Mouse (Mus musculus) layer of hippocampus, postnatal 25 days (tissue): ENCODE measurements around the gene Hipk2. TPM values are rescaled to one million over a fixed set of nuclear protein-coding genes. Genes with fewer than 3 reads are reported as not detected.

Experiments
- DNase-seq, 2 experiments: peaks; one replicate each; pipeline ENCODE4 v3.0.0; 2022; ENCODE audit warnings: mixed read lengths in 2 of 2, low spot score in 1 of 2; ENCODE audit errors: extremely low spot score in 1 of 2
- total RNA-seq, 2 experiments: library from RNA; stranded (reverse); gene quantifications; 2 replicates each; pipeline ENCODE4 v1.2.3; 2021

Hipk2 gene
- total RNA-seq, 2 experiments from 2014 or later, result 50.2 to 66.2 TPM

DNA sequence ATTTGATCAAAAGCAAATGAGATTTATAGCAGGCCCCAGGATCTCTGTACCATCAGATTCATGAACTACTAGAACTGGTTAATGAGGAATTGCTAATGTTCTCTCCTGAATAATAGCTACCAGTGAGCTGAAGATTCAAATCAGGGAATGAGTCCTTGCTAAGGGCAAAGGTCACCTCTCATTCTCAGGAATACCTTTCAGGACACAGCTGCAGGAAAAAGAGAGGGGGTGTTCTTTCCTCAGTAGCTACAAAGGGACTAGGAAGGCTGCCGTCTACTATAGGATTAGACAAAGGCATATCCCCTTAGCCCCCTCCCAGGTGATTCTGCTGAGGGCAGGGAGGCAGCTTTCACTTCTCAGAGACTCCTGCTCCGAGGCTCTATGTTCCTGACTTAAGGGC, 5.9 kb downstream of the Hipk2 start:
- no peak for DNase-seq

DNA sequence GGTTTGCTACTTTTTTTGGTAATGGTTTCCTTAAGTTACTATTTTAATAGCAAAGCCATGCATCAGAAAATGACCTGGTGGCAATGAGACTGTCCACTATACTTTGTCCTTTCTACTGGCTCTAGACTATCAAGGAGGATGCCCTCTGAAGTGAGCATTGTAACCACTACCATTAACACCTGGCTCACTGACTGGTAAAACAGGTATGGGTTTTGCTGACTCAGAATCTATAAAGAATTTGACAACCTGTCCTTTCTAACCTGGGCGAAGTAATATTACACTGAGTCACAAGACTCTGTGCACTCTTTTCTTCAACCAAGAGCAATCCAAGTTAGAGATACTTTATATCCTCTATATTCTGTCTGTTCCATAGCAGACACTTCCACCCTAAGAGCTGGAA, 7.0 kb downstream of the Hipk2 start:
- no peak for DNase-seq

DNA sequence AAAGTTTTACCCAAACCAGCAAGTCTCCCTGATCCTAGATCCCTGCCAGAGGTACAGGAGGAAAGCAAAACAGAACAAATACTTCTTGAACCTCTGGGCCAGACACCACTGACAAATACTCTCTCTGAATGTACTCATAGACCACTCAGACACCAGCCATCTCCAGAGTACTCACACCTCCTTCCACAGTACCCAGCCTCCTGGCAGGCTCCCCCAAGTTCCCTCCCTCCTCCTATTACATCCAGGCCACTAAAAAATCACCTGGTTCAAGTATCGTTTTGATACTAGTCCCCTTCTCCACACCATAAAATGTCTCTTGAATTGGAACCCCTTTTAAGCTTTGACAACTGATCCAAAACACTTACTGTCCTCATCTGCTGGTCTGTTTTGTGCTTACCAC, 8.7 kb downstream of the Hipk2 start:
- no peak for DNase-seq

DNA sequence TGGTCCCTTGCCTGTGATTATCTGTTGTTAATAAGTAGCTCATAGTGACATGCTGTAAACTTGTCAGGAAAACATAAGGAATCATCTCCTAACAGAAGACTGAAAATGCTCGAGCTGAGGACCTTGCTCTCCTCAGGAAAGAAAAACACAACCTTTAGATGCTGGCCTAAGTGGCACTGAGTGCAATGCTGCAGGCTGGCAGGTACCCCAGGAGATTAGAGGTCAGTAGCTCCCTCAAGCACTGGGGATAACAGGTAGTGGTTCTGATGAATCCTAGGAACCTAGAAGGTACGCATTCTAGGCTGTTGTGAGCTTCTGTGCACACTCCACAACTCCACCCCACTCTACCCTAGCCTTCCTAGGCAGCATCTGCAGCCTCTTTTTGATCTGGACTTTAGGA, 9.2 kb downstream of the Hipk2 start:
- DNase-seq, result no peak

DNA sequence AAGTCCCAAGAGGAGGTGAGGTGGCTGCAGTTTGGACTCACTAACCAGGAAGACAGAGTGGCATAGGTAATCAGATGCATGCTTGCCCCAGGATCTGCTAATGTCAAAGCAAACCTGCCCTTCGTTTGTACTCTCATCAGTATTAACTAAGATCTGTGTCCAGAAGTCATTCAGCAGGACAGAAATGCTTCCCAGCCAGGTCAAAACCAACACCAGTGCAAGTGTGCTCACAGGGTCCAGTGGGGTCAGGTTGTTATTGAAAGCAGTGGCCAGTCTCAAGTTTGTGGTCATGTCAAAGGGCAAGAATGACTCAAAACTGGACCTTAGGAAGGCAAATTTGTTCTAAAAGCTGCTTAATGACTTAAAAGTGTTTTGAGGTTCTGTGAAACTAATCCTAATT, 9.6 kb downstream of the Hipk2 start:
- DNase-seq, result no peak

DNA sequence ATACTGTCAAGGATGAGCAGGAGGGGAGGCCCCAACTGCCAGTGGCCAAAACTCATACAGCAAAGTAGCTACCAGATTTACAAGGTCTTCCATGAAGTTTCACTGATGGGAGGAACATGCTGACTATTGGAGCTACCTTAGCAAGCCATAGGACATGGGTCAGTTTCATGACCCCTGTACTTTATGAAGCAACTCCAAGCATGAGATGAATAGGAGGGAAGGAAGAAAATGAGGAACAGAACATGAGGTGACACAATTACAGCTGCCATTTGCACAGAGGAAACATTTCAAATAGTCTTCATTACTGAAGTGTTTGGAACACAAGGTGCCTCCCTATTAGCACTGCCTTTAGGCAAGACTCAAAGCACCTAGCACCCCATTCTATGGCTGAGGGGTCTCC, 10.2 kb downstream of the Hipk2 start:
- DNase-seq, result no peak

DNA sequence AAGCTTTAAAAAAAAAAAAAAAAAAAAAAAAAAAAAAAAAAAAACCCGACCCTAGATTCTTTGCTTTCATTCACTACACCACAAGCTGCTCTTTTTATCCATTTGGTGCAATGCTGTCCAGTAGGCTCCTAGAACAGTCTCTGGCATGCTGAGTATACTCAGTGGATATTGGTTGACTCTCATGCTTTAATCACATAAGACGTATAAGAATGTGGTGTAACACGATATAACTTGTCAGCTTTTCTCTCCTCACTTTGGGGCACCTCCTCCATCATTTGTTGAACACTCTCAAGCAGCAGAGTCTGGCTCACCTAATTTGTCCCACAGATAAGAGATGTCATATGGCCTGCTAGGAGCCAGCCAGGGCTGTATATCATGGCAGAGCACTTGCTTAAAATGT, 12.4 kb downstream of the Hipk2 start:
- no peak for DNase-seq

DNA sequence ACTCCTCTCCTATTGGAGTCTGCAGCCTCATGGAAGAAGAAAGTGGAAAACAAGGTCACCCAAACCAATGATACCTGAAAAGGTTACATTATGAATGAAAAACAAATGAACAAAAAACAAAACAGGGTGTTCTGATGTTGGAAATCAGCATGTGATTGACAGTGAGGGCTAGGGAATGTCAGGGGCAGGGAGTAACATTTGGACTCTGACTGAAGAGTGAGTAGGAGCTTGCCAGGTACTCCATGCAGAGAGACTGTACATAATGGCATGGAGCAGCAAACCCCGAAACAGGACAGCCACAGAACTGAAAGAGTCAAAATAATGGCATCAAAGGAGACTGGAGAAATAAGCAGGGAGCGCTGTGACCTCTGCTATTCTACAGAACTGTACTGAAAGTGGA, 15.7 kb downstream of the Hipk2 start:
- no peak for DNase-seq

DNA sequence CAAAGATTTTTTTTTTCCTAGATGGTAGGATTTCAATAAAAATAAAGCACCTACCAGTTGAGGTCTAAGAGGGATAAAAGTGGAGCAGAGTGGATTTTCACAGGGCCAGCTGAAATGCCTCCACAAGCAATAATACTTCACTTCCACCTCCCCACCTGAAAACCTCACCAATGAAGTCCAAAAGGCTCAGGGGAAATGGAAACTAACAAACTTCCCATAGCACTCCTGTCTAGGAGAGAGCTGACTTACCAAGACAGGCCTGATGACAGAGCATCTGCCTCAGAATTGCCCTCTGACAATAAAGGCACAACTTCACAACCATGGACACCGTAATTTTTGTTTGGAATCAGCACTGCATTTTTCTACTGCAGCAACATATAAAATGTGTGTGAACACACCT, 16.1 kb downstream of the Hipk2 start:
- no peak for DNase-seq

DNA sequence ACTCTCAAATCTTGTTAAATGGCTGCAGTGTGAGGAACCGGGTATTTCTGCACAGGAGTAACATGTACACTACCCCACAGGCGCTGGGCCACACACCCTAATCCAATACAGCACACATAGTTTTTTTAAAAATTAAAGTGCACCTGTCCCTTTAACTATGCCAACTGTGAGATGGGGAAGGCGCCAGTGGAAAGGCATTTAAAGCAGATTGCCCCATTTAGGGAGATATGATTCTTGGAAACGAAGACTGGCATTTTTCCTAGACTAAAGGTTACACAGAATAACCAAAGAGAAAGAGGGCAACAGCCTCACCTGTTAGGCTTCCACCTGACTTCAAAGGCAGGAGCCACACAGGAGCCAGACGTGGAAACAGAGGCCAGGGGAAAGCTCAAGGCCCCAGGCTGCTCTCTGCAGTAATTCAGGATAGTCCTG, 22.4 kb downstream of the Hipk2 start:
- DNase-seq, result no peak

DNA sequence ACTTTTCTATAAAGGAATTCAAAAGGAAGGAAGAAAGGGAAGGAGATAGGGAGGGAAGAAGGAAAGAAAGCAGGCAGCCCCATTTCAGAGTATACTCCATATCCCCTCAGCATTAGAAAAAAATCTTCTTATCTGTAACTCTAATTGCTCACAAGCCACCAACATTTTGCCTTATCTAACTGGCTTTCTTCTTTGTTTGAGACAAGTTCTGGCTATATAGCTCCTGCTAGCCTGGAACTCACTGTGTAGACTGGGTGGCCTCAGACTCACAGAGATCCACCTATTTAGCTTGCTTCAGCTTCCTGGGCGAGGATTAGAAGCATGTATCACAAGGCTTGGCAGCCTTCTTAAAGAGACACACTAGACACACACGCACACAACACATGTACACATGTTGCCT, 24.2 kb downstream of the Hipk2 start:
- no peak for DNase-seq

DNA sequence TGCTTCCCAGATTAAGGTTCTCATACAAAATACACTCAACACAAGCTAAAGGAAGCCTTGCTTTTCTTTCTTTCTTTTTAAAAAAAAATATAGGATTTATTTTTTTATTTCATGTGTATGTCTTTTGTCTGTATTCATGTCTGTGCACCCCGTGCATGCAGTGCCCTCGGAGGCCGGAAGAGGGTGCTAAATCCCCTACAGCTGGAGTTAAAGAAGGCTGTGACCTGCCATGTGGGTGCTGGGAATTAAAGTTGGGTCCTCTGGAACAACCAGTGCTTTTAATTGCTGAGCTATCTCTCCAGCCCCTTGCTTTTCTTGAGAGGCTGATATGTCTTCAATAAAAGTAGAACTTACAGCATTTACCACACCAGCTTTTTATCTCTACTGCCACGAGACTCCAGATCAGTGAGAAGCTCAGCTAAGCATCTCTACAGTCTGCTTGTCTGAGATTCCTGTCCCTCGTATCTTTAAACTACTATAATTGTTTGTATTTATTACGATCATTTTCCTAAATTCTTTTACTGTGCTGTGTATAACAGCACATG, 25.2 kb downstream of the Hipk2 start:
- DNase-seq, result no peak

DNA sequence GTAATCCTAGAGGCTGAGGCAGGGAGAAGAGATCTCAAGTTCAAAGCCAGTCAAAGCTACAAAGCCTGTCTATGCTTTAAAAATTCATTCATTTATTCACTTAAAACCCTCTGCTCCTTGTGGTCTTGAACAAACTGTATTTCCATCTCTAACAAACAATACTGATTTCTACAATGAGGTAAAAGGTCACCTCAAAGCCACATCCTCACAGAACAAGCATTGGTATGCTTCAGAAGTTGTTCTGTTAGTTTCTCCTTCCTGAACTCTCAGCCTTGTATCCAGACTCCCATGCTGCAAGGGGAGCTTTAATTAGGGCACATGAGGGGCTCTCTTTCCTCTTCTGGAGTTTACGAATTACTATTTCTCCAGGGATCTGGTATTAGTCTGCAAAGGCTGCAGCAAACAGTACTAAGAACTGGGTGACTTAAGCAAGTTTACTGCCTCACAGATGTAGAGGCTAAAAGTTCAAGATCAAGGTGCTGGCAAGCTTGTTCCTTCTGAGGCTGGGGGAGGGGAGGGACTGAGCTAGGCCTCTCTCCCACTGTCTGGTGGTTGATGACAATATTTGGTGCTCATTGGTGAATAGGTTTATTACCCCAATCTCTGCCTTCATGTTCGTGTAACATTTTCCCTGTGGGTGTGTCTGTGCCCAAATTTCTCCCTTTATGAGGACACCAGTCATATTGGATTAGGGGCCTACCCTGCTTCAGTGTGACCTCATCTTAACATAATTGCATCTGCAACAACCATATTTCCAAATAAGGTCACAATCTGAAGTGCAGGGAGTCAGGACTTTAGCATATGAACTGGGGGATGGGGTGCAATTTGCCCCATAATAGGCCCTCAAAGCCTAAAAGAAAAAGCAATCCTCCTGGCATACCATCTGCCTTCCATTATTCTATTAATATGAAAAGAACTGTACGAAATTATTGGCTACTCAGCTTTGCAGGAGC, 27.7 kb downstream of the Hipk2 start:
- DNase-seq, result no peak

DNA sequence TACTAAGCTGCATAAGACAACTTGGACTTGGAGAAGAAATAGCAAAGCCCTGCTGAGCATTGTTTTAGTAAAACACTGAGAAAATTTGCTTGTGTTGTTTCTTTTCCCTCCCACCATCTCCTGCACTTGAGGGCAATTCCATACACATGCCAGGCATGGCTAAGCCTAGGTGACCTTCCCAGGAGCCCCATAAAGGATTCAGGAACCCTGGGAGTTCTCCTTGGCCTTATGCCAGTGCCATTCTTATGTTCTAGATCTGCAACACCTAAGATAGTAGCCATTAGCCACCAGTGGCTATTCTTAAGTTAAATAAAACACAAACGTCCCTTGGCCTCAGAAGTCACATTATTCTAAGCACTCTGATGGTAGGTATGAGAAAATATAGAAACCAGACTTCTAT, 28.5 kb downstream of the Hipk2 start:
- no peak for DNase-seq

DNA sequence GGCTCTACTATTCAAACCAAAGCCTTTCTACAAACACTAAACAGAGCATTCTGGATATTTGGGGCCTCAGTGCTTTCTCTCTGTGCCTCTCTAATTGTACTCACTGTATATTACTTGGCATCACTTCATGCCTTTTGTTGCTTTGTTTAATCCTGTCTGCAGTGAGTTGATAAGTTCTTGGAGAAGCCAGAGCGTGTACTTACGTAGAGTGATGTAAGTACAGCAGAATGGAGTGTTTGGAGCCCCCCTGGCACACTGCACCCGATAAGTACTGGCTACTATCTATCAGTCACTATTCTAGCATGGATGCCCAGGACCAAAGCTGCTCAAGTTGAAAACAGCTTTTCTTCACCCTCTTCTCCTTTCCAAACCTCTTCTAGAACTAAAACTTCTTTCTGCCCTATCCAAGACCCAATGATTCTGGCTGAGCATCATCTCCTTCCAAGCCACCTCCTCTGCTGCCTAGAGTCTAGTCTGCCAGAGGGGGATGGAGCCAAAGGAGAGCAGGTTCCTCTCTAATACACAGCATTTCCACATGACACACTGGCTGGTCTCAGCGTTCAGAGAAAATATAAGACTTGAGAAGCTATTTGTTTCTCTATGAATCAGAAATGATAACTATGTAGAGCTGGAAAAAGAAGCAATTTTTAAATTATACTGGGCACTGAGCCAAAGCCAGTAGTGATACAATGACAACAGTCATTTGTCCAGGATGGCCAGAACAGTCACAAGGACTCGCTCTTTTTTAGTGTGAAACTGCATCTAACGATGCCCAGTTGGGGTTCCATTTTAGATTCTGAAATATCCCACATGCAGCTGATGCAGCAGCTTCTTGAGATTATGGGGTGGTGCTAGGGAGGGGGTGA, 29.4 kb downstream of the Hipk2 start:
- no peak for DNase-seq

DNA sequence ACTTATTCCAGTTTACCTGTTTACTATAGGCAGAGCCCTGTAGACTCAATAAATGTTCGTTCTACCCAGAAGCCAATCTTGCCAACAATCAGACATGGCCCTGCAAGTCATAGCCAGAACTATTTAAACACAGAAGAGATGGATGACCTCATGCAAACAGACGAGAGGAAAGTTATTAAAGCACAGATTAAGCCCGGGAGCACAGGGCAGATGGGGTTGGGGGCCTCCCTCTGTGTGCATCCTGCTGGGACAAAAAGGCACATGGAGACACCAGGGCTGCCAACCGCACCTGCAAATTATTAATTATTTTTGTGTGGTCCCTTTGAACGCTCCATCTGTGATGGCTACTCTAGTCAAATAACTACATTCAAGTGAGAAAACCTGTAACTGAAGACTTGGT, 30.1 kb downstream of the Hipk2 start:
- DNase-seq, result no peak

DNA sequence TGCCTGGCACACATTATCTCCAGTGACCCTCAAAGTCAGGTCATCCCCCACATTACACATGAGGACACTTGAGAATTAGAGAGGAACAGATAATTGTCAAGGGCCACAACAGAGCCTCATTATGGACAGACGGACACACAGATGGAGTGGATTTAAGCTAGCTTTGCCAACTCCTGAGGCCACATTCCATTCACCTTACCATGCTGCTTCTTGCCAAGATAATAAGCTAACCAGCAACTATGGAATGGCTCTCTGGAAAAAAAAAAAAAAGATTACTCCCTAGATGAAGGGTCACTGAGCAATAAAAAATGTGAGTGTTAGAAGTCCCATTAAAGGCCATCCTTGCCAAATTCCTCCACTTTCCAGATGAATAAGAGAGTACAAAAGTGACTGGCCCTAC, 30.8 kb downstream of the Hipk2 start:
- no peak for DNase-seq

DNA sequence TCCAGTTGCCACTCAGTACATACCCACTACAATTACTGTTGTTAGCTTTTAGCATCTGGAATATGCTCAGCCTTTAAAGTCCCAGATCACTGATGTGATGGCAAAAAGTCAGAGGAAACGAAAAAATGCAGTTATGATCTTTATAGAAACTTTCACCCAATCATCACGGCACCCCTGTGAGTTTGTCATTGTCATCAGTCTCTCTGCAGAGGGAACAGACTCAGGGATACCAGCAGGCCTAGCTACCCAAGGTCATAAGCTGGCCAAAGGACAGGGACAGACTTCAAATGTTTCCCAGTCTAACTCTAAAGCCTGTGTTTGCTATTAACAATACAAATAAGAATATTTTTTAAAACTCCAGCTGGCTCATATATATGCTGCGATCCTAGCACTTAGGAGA, 34.4 kb downstream of the Hipk2 start:
- DNase-seq, result no peak

DNA sequence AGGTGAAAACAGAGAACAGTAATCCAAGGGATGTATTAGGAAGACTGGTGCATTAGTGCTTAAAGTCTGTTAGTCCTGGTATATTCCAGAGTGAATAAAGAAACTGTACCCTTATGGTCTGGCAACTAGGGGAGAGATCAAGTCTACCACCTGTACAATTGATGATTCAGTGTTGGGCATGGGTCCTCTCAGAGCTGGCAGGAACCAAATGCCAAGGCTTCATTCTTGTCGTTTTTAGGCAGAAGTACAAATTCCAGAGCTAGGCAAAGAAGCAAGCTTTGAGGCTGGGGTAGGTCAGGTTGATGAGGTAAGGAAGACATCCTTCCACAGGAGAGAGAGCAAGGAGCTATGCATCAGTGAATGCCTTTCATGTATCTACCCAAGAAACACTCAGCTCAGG, 35.2 kb downstream of the Hipk2 start:
- DNase-seq, result no peak

DNA sequence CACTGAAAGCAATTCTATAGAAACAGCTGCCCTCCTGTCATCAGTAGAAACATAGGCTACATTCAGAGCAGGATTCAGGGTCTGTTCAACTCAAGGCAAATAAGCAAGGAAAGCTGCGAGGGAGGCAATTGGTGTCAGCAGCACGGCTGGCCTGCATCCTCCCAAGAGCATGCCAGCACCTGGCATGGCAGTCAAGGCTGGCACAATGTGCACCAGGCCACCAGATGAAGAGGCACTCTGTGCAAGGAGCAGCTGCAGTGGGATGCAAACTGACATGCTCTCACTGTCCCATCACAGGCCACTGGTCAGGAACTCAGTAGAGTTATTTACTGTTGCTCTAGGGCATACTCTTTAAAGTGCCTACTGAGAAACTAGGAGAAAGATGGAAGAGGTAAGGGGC, 35.6 kb downstream of the Hipk2 start:
- DNase-seq, result no peak

DNA sequence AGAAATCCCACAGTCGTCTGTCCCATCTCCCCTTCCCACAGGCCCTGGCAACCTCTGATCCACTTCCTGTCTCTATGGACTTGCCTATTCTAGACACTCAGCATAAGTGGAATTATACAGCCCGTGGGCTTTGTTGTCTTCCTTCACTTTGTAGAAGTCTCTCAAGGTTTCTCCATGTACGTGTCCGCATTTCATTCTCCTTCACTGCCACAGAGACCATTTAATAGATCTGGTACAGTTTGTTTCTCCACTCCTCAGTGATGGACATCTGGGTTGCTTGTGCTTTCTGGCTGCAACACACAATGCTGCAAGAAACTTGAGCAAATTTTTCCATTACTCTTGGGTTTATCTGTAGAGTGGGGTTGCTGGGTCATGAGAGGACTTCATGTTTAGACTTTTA, 36.1 kb downstream of the Hipk2 start:
- DNase-seq, result no peak
